Mouse (Mus musculus): ENCODE results near the gene Syngap1. TPM values are rescaled to one million over a fixed set of nuclear protein-coding genes. Genes with fewer than 3 reads are reported as not detected.
"Not testable (repeated sequence)": the region's sequence is repeated elsewhere in the genome, so short reads cannot be mapped to it uniquely, and the experiment has no call there.

Gene Syngap1
- 212 and 226 TPM in 2 replicates for polyA plus RNA-seq (2012; rRNA removed)

- peak in 1 of 2 experiments; percentile 58 for DNase-seq (ENCODE audit: extremely low spot score in 1 of 2, low spot score in 1 of 2)
Observed at GRCm38 (mm10) chr17:26941031-26941789, at the start of gene Syngap1. Gene Syngap1 (plus strand): TSS chr17:26941253.

GRCm38 (mm10) chr17:26892635-26893375 is 48.2 kb upstream of the Syngap1 start:
- DNase-seq (ENCODE audit: extremely low spot score in 1 of 2, low spot score in 1 of 2) = no peak

- DNase-seq (ENCODE audit: extremely low spot score in 1 of 2, low spot score in 1 of 2) = no peak
Observed at GRCm38 (mm10) chr17:26893492-26893891, 47.6 kb upstream of the Syngap1 start.

- DNase-seq (ENCODE audit: extremely low spot score in 1 of 2, low spot score in 1 of 2) = peak in 1 of 2 experiments; percentile 59
Observed at GRCm38 (mm10) chr17:26894342-26894741, 46.7 kb upstream of the Syngap1 start.

GRCm38 (mm10) chr17:26895578-26895977 is 45.5 kb upstream of the Syngap1 start:
- peak in 1 of 2 experiments; percentile 71 for DNase-seq (ENCODE audit: extremely low spot score in 1 of 2, low spot score in 1 of 2)

- no peak for DNase-seq (ENCODE audit: extremely low spot score in 1 of 2, low spot score in 1 of 2)
Observed at GRCm38 (mm10) chr17:26900916-26901315, 40.1 kb upstream of the Syngap1 start.

GRCm38 (mm10) chr17:26904320-26904719 is 36.7 kb upstream of the Syngap1 start:
- no peak for DNase-seq (ENCODE audit: extremely low spot score in 1 of 2, low spot score in 1 of 2)

- DNase-seq (ENCODE audit: extremely low spot score in 1 of 2, low spot score in 1 of 2) = not testable (repeated sequence)
Observed at GRCm38 (mm10) chr17:26907506-26907905, 33.5 kb upstream of the Syngap1 start.

GRCm38 (mm10) chr17:26915248-26915647 is 25.8 kb upstream of the Syngap1 start:
- no peak for DNase-seq (ENCODE audit: extremely low spot score in 1 of 2, low spot score in 1 of 2)

- DNase-seq (ENCODE audit: extremely low spot score in 1 of 2, low spot score in 1 of 2) = peak; percentile 99 to 100
Observed at GRCm38 (mm10) chr17:26916711-26917482, 24.2 kb upstream of the Syngap1 start, which contains the start of gene Kifc5b. Gene Kifc5b (plus strand): TSS chr17:26917091.

GRCm38 (mm10) chr17:26917560-26917959 is 23.5 kb upstream of the Syngap1 start:
- DNase-seq (ENCODE audit: extremely low spot score in 1 of 2, low spot score in 1 of 2) = not testable (repeated sequence)

- DNase-seq (ENCODE audit: extremely low spot score in 1 of 2, low spot score in 1 of 2) = no peak
Observed at GRCm38 (mm10) chr17:26918343-26918742, 22.7 kb upstream of the Syngap1 start.

GRCm38 (mm10) chr17:26919516-26919915 is 21.5 kb upstream of the Syngap1 start:
- DNase-seq (ENCODE audit: extremely low spot score in 1 of 2, low spot score in 1 of 2) = not testable (repeated sequence)

GRCm38 (mm10) chr17:26922368-26922767 is 18.7 kb upstream of the Syngap1 start:
- not testable (repeated sequence) for DNase-seq (ENCODE audit: extremely low spot score in 1 of 2, low spot score in 1 of 2)

- not testable (repeated sequence) for DNase-seq (ENCODE audit: extremely low spot score in 1 of 2, low spot score in 1 of 2)
Observed at GRCm38 (mm10) chr17:26925414-26925813, 15.6 kb upstream of the Syngap1 start.

GRCm38 (mm10) chr17:26931795-26932194 is 9.3 kb upstream of the Syngap1 start:
- DNase-seq (ENCODE audit: extremely low spot score in 1 of 2, low spot score in 1 of 2) = peak in 1 of 2 experiments; percentile 56

GRCm38 (mm10) chr17:26932839-26933398 is 8.1 kb upstream of the Syngap1 start, which contains the start of gene Phf1:
Gene Phf1 (plus strand): TSS chr17:26933052.
- DNase-seq (ENCODE audit: extremely low spot score in 1 of 2, low spot score in 1 of 2) = peak; percentile 88 to 97

- no peak for DNase-seq (ENCODE audit: extremely low spot score in 1 of 2, low spot score in 1 of 2)
Observed at GRCm38 (mm10) chr17:26933419-26933818, 7.6 kb upstream of the Syngap1 start.

- no peak for DNase-seq (ENCODE audit: extremely low spot score in 1 of 2, low spot score in 1 of 2)
Observed at GRCm38 (mm10) chr17:26933885-26934827, 6.9 kb upstream of the Syngap1 start.

All from frontal cortex, adult 2 months (tissue).